ENCODE assay signal across 8 mouse cellular contexts in genomic region chr4:138395971-138396645, GRCm38 (mm10). TPM values are rescaled to one million over a fixed set of nuclear protein-coding genes. Genes with fewer than 3 reads are reported as not detected.
DNase-seq lines count a peak whose midpoint lies in the region; ATAC-seq and TF ChIP-seq lines count a peak whose summit lies in the region.

Gene Fam43b (minus strand): TSS chr4:138396528.

- H3K27ac ChIP-seq in heart, embryonic 15.5 days = no peak within 1 kb of the TSS
- no peak within 1 kb of the TSS for H3K27ac ChIP-seq in stomach, postnatal 0 days (replicated peaks)

- peaks cover 90% of the 10 kb centered on the region for H3K27me3 ChIP-seq in heart, embryonic 15.5 days
- peaks cover 32% of the 10 kb centered on the region for H3K27me3 ChIP-seq in stomach, postnatal 0 days (ENCODE audit: control insufficient read depth, insufficient read depth, low read length)

- ATAC-seq in heart, embryonic 15.5 days (replicated peaks; ENCODE audit: insufficient number of reproducible peaks, insufficient read depth, low FRiP score, low read depth) = 0 out of 2 replicates have a peak, but pooled peaks have one; percentile 47
- no peak for ATAC-seq in stomach, postnatal 0 days (ENCODE audit: low FRiP score, low TSS enrichment)

- peak within 1 kb of the TSS; percentile 46 for H3K4me3 ChIP-seq in heart, embryonic 15.5 days
- H3K4me3 ChIP-seq in stomach, postnatal 0 days (ENCODE audit: low read depth, low read length) = peak within 1 kb of the TSS; percentile 29

- TF ChIP-seq EP300 in stomach, postnatal 0 days (optimal IDR thresholded peaks at IDR 0.05) = no peak

- H3K36me3 ChIP-seq in heart, embryonic 15.5 days = no peaks in the 10 kb centered on the region
- H3K36me3 ChIP-seq in stomach, postnatal 0 days (ENCODE audit: control insufficient read depth, insufficient read depth, low read length) = no peaks in the 10 kb centered on the region

- peak; percentile 35 for DNase-seq in ovary, postnatal 36 days (ENCODE audit: low spot score)
- no peak for DNase-seq in ovary, adult 18-20 months (ENCODE audit: low spot score)
- DNase-seq in embryo, embryonic 10.5 days (ENCODE audit: low spot score) = peak; percentile 54
- DNase-seq in layer of hippocampus, adult 8-10 months (ENCODE audit: low spot score in 2 of 2) = peak; percentile 66 to 80
- peak; percentile 14 for DNase-seq in lung, postnatal 14 days
- peak; percentile 51 for DNase-seq in stomach, postnatal 0 days (ENCODE audit: low spot score)
- DNase-seq in B cell, adult 2 months = no peak

- no peak within 1 kb of the TSS for H3K9ac ChIP-seq in heart, embryonic 15.5 days
- H3K9ac ChIP-seq in stomach, postnatal 0 days (ENCODE audit: low read length) = no peak within 1 kb of the TSS

- under 1% methylated on average over 46 of the region's 46 CpGs for WGBS in heart, embryonic 15.5 days
- WGBS in stomach, postnatal 0 days = under 1% methylated on average over 39 of the region's 46 CpGs

- no peaks in the 10 kb centered on the region for H3K9me3 ChIP-seq in heart, embryonic 15.5 days (replicated peaks)
- H3K9me3 ChIP-seq in stomach, postnatal 0 days (ENCODE audit: control insufficient read depth, low read length) = no peaks in the 10 kb centered on the region

- TF ChIP-seq CTCF in stomach, postnatal 0 days (IDR thresholded peaks at IDR 0.05; ENCODE audit: low read depth) = no peak

- H3K4me2 ChIP-seq in heart, embryonic 15.5 days = peak within 1 kb of the TSS; percentile 71
- H3K4me2 ChIP-seq in stomach, postnatal 0 days (replicated peaks; ENCODE audit: low read depth) = peak within 1 kb of the TSS; percentile 45

- peaks cover 21% of the 10 kb centered on the region for H3K4me1 ChIP-seq in heart, embryonic 15.5 days (replicated peaks)
- peaks cover 2% of the 10 kb centered on the region; the same call in 1 of the 2 replicates for H3K4me1 ChIP-seq in stomach, postnatal 0 days (replicated peaks; ENCODE audit: control insufficient read depth, insufficient read depth)

RNA-seq across cellular contexts. Expression of gene Fam43b, which starts in this region (rescaled TPM):
- polyA plus RNA-seq in heart, embryonic 15.5 days (2015; fragmentation: Nextera tagmentation; extraction: Ambion mirVana) = 0.22 TPM in 1 of 2 replicates, not detected in the other
- total RNA-seq in layer of hippocampus, adult 8-10 months (2022) = 10 to 100 TPM; 26.4 to 30.9 (median 30.1) TPM
- 0.07 TPM in 1 of 2 replicates, not detected in the other for polyA plus RNA-seq in stomach, postnatal 0 days (2015; fragmentation: Nextera tagmentation; extraction: Ambion mirVana)

Comparison
In these comparisons a context has a peak if more than half of its experiments do, and no peak if none do; other contexts are left out.
1. DNase-seq: peak in ovary, postnatal 36 days (single experiment), embryo, embryonic 10.5 days (single experiment), layer of hippocampus, adult 8-10 months (2 of 2) and lung, postnatal 14 days (single experiment); none in ovary, adult 18-20 months (single experiment) and B cell, adult 2 months (0 of 2).
2. Peak in ATAC-seq, H3K4me3 ChIP-seq and H3K4me2 ChIP-seq in heart, embryonic 15.5 days; RNA of the gene not detected or under 1 TPM.
3. Peak in DNase-seq, H3K4me3 ChIP-seq and H3K4me2 ChIP-seq in stomach, postnatal 0 days; RNA of the gene not detected or under 1 TPM.